Mouse (Mus musculus): Measurements from ENCODE around the gene Synj2.

DNA sequence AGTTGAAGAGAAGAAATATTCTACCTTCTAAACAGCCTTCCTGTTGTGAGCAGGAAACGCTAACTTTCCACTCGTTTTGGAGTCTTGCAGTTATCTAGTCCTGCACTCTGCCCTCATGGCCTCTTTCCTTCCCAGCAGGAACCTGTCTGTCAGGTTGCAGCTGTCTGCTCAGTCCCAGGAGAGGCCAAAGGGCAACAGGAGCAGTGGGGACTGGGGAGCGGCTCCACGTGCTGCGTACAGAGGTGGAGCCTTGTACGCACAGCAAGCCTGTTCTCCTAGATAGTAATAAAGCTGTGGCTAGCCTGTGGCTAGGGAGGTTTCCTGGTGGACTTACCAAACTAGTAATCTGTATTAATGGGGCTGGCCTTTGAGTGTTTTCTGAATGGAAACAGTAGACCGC lies 48.0 kb upstream of the Synj2 start:
- TF ChIP-seq CTCF (IDR thresholded peaks at IDR 0.05; ENCODE audit: low read depth, low read length) (no peak), EP300 (IDR thresholded peaks at IDR 0.05; ENCODE audit: insufficient read depth, low read depth, low read length) (peak; percentile 90)
